Mouse (Mus musculus): ENCODE measurements around the gene C1s2. TPM values are rescaled to one million over a fixed set of nuclear protein-coding genes. Genes with fewer than 3 reads are reported as not detected.

Gene C1s2
- polyA plus RNA-seq, 2 experiments, result 0.24 TPM; not detected in 1

DNA sequence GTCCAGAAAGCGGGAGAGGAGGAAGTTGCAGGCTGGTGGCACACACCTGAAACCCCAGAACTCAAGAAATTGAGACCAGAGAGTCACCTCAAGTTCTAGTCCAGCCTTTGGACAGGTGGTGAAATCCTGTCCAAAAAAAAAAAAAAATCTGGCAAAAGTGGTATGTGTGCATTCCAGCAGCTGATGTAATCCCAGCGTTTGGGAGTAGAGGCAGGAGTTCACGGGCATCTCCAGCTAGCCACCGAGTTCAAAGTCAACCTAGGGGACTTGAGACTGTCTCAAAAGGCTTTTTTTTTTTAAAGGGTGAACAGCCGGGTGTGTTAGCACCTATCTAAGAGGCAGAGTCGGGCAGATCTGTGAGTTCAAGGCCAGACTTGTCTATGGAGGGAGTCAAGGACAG lies 40.3 kb upstream of the C1s2 start:
- H3K36me3 ChIP-seq (ENCODE audit: control insufficient read depth, insufficient read depth, low read length), result peaks cover 2% of the 10 kb centered on the region; the same call in 1 of the 2 replicates
- H3K4me1 ChIP-seq (ENCODE audit: control insufficient read depth, insufficient read depth, low read length), result peaks cover 5% of the 10 kb centered on the region; the same call in 1 of the 2 replicates
- DNase-seq (ENCODE audit: low spot score) (no peak), ATAC-seq (ENCODE audit: low FRiP score, low read depth) (no peak)
- no peaks in the 10 kb centered on the region for H3K27me3 ChIP-seq (ENCODE audit: control insufficient read depth, insufficient read depth, low read length)
- H3K27ac ChIP-seq (replicated peaks; ENCODE audit: low read depth, low read length), result no peak overlapping the region
- no peaks in the 10 kb centered on the region for H3K9me3 ChIP-seq (ENCODE audit: control insufficient read depth, low read length)
- H3K4me2 ChIP-seq (replicated peaks; ENCODE audit: low read depth, low read length, severe bottlenecking), result no peak overlapping the region
- no peak overlapping the region for H3K9ac ChIP-seq (ENCODE audit: low read depth, low read length, severe bottlenecking)
- no peak overlapping the region for H3K4me3 ChIP-seq (replicated peaks; ENCODE audit: low read length)
- TF ChIP-seq POLR2A (IDR thresholded peaks at IDR 0.05; ENCODE audit: borderline replicate concordance, extremely low read depth, insufficient read depth, insufficient read length), result no peak
- WGBS, result 87% methylated on average over 6 of the region's 6 CpGs

DNA sequence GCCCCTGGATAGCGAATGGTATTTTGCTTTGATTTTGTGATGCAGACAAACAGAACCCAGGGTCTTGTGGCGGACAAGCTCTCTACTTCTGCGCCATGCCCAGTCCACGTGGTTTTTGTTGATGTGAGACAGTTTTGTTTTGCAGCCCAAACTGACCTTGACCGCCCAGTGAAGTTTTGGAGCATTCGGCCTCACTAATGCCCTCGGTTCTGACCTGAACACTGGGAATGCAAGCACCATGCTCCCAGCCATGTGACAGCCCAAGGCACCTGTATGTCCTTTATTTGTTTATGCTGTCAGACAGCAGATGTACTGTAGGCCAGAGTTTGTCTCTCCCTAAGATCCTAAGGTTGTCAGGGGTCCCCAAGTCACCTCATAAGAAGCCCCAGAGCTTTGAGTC lies 38.7 kb upstream of the C1s2 start:
- no peak overlapping the region for H3K27ac ChIP-seq (replicated peaks; ENCODE audit: low read depth, low read length)
- no peak for TF ChIP-seq POLR2A (IDR thresholded peaks at IDR 0.05; ENCODE audit: borderline replicate concordance, extremely low read depth, insufficient read depth, insufficient read length)
- no peak for ATAC-seq (ENCODE audit: low FRiP score, low read depth)
- WGBS, result 95% methylated on average over 7 of the region's 7 CpGs
- H3K4me2 ChIP-seq (replicated peaks; ENCODE audit: low read depth, low read length, severe bottlenecking), result no peak overlapping the region
- H3K9me3 ChIP-seq (ENCODE audit: control insufficient read depth, low read length), result no peaks in the 10 kb centered on the region
- H3K4me1 ChIP-seq (ENCODE audit: control insufficient read depth, insufficient read depth, low read length), result peaks cover 5% of the 10 kb centered on the region; the same call in 1 of the 2 replicates
- peaks cover 2% of the 10 kb centered on the region; the same call in 1 of the 2 replicates for H3K36me3 ChIP-seq (ENCODE audit: control insufficient read depth, insufficient read depth, low read length)
- H3K27me3 ChIP-seq (ENCODE audit: control insufficient read depth, insufficient read depth, low read length), result no peaks in the 10 kb centered on the region
- no peak for DNase-seq (ENCODE audit: low spot score)
- H3K4me3 ChIP-seq (replicated peaks; ENCODE audit: low read length), result no peak overlapping the region
- H3K9ac ChIP-seq (ENCODE audit: low read depth, low read length, severe bottlenecking), result no peak overlapping the region

DNA sequence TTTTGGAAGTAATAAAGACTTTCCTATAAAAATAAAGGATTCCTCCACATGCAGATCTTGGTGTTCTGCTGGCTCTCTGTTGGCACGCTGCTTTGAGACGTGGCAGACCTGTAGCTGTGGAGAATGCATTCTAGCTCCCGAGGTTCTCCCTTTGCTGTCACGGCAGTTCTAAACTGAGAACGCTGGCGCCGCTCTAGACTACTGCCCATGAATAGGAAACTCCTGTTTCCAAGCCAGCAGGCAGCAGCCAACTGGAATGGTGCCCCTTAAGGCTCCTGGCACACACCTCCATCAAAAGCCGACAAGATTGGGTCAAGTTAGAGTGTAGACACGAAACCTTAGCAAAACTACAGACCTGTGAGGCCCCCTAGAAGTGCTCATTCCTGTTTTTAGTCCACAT lies 37.7 kb upstream of the C1s2 start:
- 75% methylated on average over 9 of the region's 9 CpGs for WGBS
- Histone ChIP-seq H3K9me3 (ENCODE audit: control insufficient read depth, low read length) (no peaks in the 10 kb centered on the region), H3K4me1 (ENCODE audit: control insufficient read depth, insufficient read depth, low read length) (peaks cover 5% of the 10 kb centered on the region; the same call in 1 of the 2 replicates), H3K9ac (ENCODE audit: low read depth, low read length, severe bottlenecking) (no peak overlapping the region), H3K4me2 (replicated peaks; ENCODE audit: low read depth, low read length, severe bottlenecking) (no peak overlapping the region), H3K4me3 (replicated peaks; ENCODE audit: low read length) (no peak overlapping the region), H3K27me3 (ENCODE audit: control insufficient read depth, insufficient read depth, low read length) (no peaks in the 10 kb centered on the region), H3K27ac (replicated peaks; ENCODE audit: low read depth, low read length) (no peak overlapping the region), H3K36me3 (ENCODE audit: control insufficient read depth, insufficient read depth, low read length) (peaks cover 2% of the 10 kb centered on the region; the same call in 1 of the 2 replicates)
- no peak for DNase-seq (ENCODE audit: low spot score)
- ATAC-seq (ENCODE audit: low FRiP score, low read depth), result no peak
- no peak for TF ChIP-seq POLR2A (IDR thresholded peaks at IDR 0.05; ENCODE audit: borderline replicate concordance, extremely low read depth, insufficient read depth, insufficient read length)

DNA sequence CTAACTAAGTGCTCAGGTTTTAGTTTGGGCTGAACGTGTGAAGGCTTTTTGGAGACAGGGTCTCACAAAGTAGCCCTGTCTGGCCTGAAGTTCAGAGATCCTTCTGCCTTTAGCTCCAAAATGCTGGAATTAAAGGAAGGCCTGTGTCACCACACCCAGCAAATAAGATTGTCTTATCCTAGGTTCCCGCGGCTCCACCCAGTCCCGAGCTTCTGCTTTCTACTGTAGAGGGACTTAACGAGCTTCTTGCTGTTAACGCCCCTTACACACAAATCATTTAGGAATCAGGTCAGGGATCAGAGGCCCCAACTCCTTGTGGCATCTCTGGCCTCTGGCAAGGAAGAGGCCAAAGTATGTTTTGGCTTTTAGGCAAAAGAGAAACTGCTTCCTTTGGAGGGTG lies 36.2 kb upstream of the C1s2 start:
- Histone ChIP-seq H3K4me3 (replicated peaks; ENCODE audit: low read length) (no peak overlapping the region), H3K27me3 (ENCODE audit: control insufficient read depth, insufficient read depth, low read length) (no peaks in the 10 kb centered on the region), H3K27ac (replicated peaks; ENCODE audit: low read depth, low read length) (no peak overlapping the region), H3K36me3 (ENCODE audit: control insufficient read depth, insufficient read depth, low read length) (peaks cover 2% of the 10 kb centered on the region; the same call in 1 of the 2 replicates), H3K9ac (ENCODE audit: low read depth, low read length, severe bottlenecking) (no peak overlapping the region), H3K4me1 (ENCODE audit: control insufficient read depth, insufficient read depth, low read length) (peaks cover 5% of the 10 kb centered on the region; the same call in 1 of the 2 replicates), H3K9me3 (ENCODE audit: control insufficient read depth, low read length) (no peaks in the 10 kb centered on the region), H3K4me2 (replicated peaks; ENCODE audit: low read depth, low read length, severe bottlenecking) (no peak overlapping the region)
- 47% methylated on average over 6 of the region's 6 CpGs for WGBS
- no peak for ATAC-seq (ENCODE audit: low FRiP score, low read depth)
- no peak for DNase-seq (ENCODE audit: low spot score)
- no peak for TF ChIP-seq POLR2A (IDR thresholded peaks at IDR 0.05; ENCODE audit: borderline replicate concordance, extremely low read depth, insufficient read depth, insufficient read length)

DNA sequence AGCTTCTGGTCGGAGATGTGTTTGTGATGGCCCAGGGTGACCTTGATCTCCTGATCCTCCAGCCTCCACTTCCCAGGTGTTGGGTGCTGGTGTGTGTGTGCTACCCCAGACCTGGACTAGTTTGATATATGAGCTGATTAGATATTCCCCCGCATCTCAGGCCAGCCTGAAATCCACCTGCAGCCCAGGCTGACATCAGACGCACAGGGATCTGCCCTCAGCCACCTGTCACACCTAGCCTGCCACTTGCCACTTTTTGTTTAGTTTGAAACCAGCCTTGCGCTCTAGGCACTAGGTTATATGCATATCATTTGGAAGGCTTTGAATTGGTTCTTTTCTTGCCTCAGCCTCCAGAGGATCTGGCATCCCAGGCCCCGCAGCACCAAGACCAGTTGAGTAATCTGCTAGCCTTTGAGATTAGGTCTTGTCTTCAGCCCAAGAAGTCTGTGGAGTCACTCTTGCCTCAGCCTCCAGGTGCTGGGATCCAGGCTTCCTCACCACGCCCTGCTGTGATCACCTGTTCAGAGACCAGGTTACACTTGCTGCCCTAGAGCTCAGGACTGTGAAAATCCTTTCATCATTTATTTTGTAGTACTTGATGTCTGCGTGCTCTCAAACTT lies 34.5 kb upstream of the C1s2 start:
- no peak for TF ChIP-seq POLR2A (IDR thresholded peaks at IDR 0.05; ENCODE audit: borderline replicate concordance, extremely low read depth, insufficient read depth, insufficient read length)
- peaks cover 5% of the 10 kb centered on the region; the same call in 1 of the 2 replicates for H3K4me1 ChIP-seq (ENCODE audit: control insufficient read depth, insufficient read depth, low read length)
- DNase-seq (ENCODE audit: low spot score), result no peak
- no peak overlapping the region for H3K4me3 ChIP-seq (replicated peaks; ENCODE audit: low read length)
- no peaks in the 10 kb centered on the region for H3K27me3 ChIP-seq (ENCODE audit: control insufficient read depth, insufficient read depth, low read length)
- no peak overlapping the region for H3K27ac ChIP-seq (replicated peaks; ENCODE audit: low read depth, low read length)
- peaks cover 2% of the 10 kb centered on the region; the same call in 1 of the 2 replicates for H3K36me3 ChIP-seq (ENCODE audit: control insufficient read depth, insufficient read depth, low read length)
- no peak overlapping the region for H3K4me2 ChIP-seq (replicated peaks; ENCODE audit: low read depth, low read length, severe bottlenecking)
- WGBS, result 89% methylated on average over 7 of the region's 7 CpGs
- H3K9ac ChIP-seq (ENCODE audit: low read depth, low read length, severe bottlenecking), result no peak overlapping the region
- no peak for ATAC-seq (ENCODE audit: low FRiP score, low read depth)
- no peaks in the 10 kb centered on the region for H3K9me3 ChIP-seq (ENCODE audit: control insufficient read depth, low read length)
